Mouse (Mus musculus): ENCODE measurements around the gene Cdt1. TPM values are rescaled to one million over a fixed set of nuclear protein-coding genes. Genes with fewer than 3 reads are reported as not detected.

The Cdt1 gene
- total RNA-seq, 2 experiments from 2014 or later = 14.7 to 17.1 TPM

- DNase-seq (ENCODE audit: low spot score in 2 of 2) = no peak
Observed at GRCm38 (mm10) chr8:122548891-122549439, 18.9 kb upstream of the Cdt1 start.

- peak; percentile 68 to 70 for DNase-seq (ENCODE audit: low spot score in 2 of 2)
Observed at GRCm38 (mm10) chr8:122550234-122550994, 17.4 kb upstream of the Cdt1 start.

GRCm38 (mm10) chr8:122550995-122551264 is 16.9 kb upstream of the Cdt1 start:
- peak in 1 of 2 experiments; percentile 50 for DNase-seq (ENCODE audit: low spot score in 2 of 2)

- peak; percentile 84 to 92 for DNase-seq (ENCODE audit: low spot score in 2 of 2)
Observed at GRCm38 (mm10) chr8:122551265-122552051, 16.4 kb upstream of the Cdt1 start, which contains the start of gene Piezo1. Gene Piezo1 (minus strand): TSS chr8:122551329.

GRCm38 (mm10) chr8:122554786-122555185 is 13.0 kb upstream of the Cdt1 start:
- DNase-seq (ENCODE audit: low spot score in 2 of 2) = no peak

GRCm38 (mm10) chr8:122556030-122557009 is 11.5 kb upstream of the Cdt1 start:
- peak in 1 of 2 experiments; percentile 53 for DNase-seq (ENCODE audit: low spot score in 2 of 2)

GRCm38 (mm10) chr8:122557248-122558038 is 10.4 kb upstream of the Cdt1 start:
- no peak for DNase-seq (ENCODE audit: low spot score in 2 of 2)

GRCm38 (mm10) chr8:122558671-122559349 is 9.0 kb upstream of the Cdt1 start:
- no peak for DNase-seq (ENCODE audit: low spot score in 2 of 2)

GRCm38 (mm10) chr8:122561199-122561598 is 6.6 kb upstream of the Cdt1 start:
- no peak for DNase-seq (ENCODE audit: low spot score in 2 of 2)

GRCm38 (mm10) chr8:122564363-122565352 is 3.2 kb upstream of the Cdt1 start:
- no peak for DNase-seq (ENCODE audit: low spot score in 2 of 2)

- DNase-seq (ENCODE audit: low spot score in 2 of 2) = no peak
Observed at GRCm38 (mm10) chr8:122566766-122567165, 1.0 kb upstream of the Cdt1 start.

- no peak for DNase-seq (ENCODE audit: low spot score in 2 of 2)
Observed at GRCm38 (mm10) chr8:122568109-122568504, 292 bp downstream of the Cdt1 start.

GRCm38 (mm10) chr8:122568881-122569309 is 1.1 kb downstream of the Cdt1 start:
- no peak for DNase-seq (ENCODE audit: low spot score in 2 of 2)

GRCm38 (mm10) chr8:122569329-122569728 is 1.5 kb downstream of the Cdt1 start:
- DNase-seq (ENCODE audit: low spot score in 2 of 2) = no peak

- DNase-seq (ENCODE audit: low spot score in 2 of 2) = no peak
Observed at GRCm38 (mm10) chr8:122569996-122570395, 2.2 kb downstream of the Cdt1 start.

- DNase-seq (ENCODE audit: low spot score in 2 of 2) = no peak
Observed at GRCm38 (mm10) chr8:122571153-122571552, 3.3 kb downstream of the Cdt1 start.

- no peak for DNase-seq (ENCODE audit: low spot score in 2 of 2)
Observed at GRCm38 (mm10) chr8:122571750-122572267, 4.0 kb downstream of the Cdt1 start.

- no peak for DNase-seq (ENCODE audit: low spot score in 2 of 2)
Observed at GRCm38 (mm10) chr8:122572751-122573150, 4.9 kb downstream of the Cdt1 start.

Measured in gastrocnemius, postnatal 4 days (tissue).